Mouse (Mus musculus) midbrain, embryonic 12.5 days (tissue): ENCODE results near the gene Fer1l5. TPM values are rescaled to one million over a fixed set of nuclear protein-coding genes. Genes with fewer than 3 reads are reported as not detected.

Experiments
- ATAC-seq: fragments of 200-750 bp; cut with Nextera tagmentation; 2 replicates; pipeline ENCODE4 v1.8.0; 2017; ENCODE audit warnings: low read depth, moderate TSS enrichment, moderate library complexity; ENCODE audit not compliant: low FRiP score
- H3K27ac ChIP-seq: fragments of 300-500 bp; sonication (generic); replicated peaks from 2 replicates; pipeline ENCODE4 v1.5.1; 2016; ENCODE audit warnings: mild to moderate bottlenecking
- H3K27me3 ChIP-seq: fragments of 300-500 bp; sonication (generic); 2 replicates; pipeline ENCODE4 v1.6.1; 2016; ENCODE audit warnings: mild to moderate bottlenecking
- H3K36me3 ChIP-seq: fragments of 300-500 bp; sonication (generic); 2 replicates; pipeline ENCODE4 v1.6.1; 2016
- H3K4me1 ChIP-seq: fragments of 300-500 bp; sonication (generic); 2 replicates; pipeline ENCODE4 v1.6.1; 2016
- H3K4me2 ChIP-seq: fragments of 300-500 bp; sonication (generic); replicated peaks from 2 replicates; pipeline ENCODE4 v1.6.1; 2016; ENCODE audit warnings: mild to moderate bottlenecking, moderate library complexity
- H3K4me3 ChIP-seq: fragments of 300-500 bp; sonication (generic); 2 replicates; pipeline ENCODE4 v1.5.1; 2016; ENCODE audit warnings: mild to moderate bottlenecking
- H3K9ac ChIP-seq: fragments of 300-500 bp; sonication (generic); replicated peaks from 2 replicates; pipeline ENCODE4 v1.6.1; 2016; ENCODE audit warnings: mild to moderate bottlenecking, moderate library complexity
- H3K9me3 ChIP-seq: fragments of 300-500 bp; sonication (generic); 2 replicates; pipeline ENCODE4 v1.6.1; 2016; ENCODE audit warnings: mild to moderate bottlenecking
- WGBS: fragments of 180-500 bp; shearing (Covaris S2); methylation state at CpG from one replicate; pipeline ENCODE4 v1.1.7; 2016; 5-methylcytosine and 5-hydroxymethylcytosine counted together
- polyA plus RNA-seq: library from polyadenylated mRNA; unstranded; fragments of >200 nt; fragmentation: Nextera tagmentation; extraction: Ambion mirVana; gene quantifications from 2 replicates; pipeline ENCODE4 v1.2.1, GENCODE M21; 2016

Gene Fer1l5
- polyA plus RNA-seq, 1 experiment from 2014 or later: 2.3 TPM

DNA sequence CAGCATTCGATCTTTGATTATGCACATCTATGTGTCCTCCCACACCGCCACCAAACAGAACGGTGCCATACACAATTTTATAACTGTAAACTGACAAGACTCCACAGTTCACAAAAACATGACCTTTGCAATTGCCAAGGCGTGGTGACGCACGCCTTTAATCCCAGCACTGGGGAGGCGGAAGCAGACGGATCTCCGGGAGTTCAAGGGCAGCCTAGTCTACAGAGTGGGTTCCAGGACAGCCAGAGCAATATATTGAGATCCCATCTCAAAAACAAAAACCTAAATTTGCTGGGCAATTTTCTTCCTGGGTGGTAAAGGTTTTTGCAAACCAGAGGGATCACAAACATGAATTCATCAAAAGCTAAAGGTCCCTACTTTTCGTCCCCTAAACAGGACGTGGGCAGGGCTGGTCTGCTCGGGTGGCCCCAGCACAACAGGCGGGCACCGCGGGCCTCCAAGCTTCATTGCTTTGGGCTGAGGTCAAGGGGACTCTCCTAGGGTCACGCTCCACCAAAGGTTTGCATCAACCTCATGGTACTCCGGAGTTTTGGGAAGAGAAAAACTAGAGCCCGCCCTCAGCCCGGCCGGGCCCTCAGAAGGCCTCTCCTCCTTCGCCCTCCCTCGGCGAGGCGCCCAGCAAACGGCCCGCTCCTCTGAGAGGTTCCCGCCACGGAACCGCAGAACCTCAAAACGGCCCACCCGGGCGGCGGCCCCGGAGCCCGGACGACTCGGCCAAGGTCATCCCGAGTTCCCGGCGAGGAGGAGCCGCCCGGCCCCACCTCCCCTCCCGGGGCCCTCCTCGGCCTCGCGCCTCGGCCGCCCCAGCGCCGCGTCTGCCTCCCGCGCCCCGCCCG lies 3.8 kb upstream of the Fer1l5 start:
- WGBS: 5% methylated on average over 51 of the region's 55 CpGs

GRCm38 (mm10) chr1:36368969-36369645 lies 3.0 kb upstream of the Fer1l5 start, which contains the start of gene Kansl3:
Kansl3 (minus strand) TSS chr1:36369181.
- peaks cover 12% of the 10 kb centered on the region for H3K36me3 ChIP-seq
- peak within 1 kb of the TSS; percentile 77 for H3K27ac ChIP-seq
- H3K27me3 ChIP-seq: no peaks in the 10 kb centered on the region; the same call in 1 of the 2 replicates
- H3K9me3 ChIP-seq: no peaks in the 10 kb centered on the region
- 4% methylated on average over 59 of the region's 61 CpGs for WGBS
- peaks cover 11% of the 10 kb centered on the region for H3K4me1 ChIP-seq
- ATAC-seq: peak; percentile 90
- peak within 1 kb of the TSS; percentile 86 for H3K4me3 ChIP-seq
- H3K4me2 ChIP-seq: peak within 1 kb of the TSS; percentile 65
- peak within 1 kb of the TSS; percentile 94 for H3K9ac ChIP-seq

More for the DNA sequence above, 3.8 kb upstream of the Fer1l5 start:
- H3K27me3 ChIP-seq: no peaks in the 10 kb centered on the region; the same call in 1 of the 2 replicates
- no peaks in the 10 kb centered on the region for H3K9me3 ChIP-seq
- peak overlapping the region; percentile 77 for H3K27ac ChIP-seq
- H3K9ac ChIP-seq: peak overlapping the region; percentile 94
- peak; percentile 87 for ATAC-seq
- H3K4me1 ChIP-seq: peaks cover 11% of the 10 kb centered on the region
- peaks cover 20% of the 10 kb centered on the region for H3K36me3 ChIP-seq
- H3K4me3 ChIP-seq: peak overlapping the region; percentile 86
- H3K4me2 ChIP-seq: peak overlapping the region; percentile 65

DNA sequence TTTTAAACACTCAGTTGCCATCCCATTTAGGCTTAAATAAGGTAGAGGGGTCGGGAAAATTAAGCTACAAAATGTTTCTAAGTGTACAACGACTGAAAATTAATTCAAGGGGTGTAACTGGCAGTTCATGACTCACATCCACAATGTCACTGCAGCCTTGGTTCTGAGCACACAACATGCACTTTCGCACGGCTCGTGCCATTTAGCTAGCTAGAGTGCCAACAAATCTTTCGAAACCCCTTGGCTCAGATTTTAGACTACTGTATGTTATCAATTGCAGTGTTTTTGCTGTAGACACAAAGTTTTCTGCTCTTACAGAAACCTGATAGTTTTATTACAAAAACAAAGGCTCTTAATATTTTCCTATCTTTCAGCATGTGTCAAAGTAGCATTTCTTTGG lies 1.2 kb upstream of the Fer1l5 start:
- peaks cover 11% of the 10 kb centered on the region for H3K4me1 ChIP-seq
- no peak for ATAC-seq
- H3K36me3 ChIP-seq: peaks cover 1% of the 10 kb centered on the region; the same call in 1 of the 2 replicates
- no peak overlapping the region for H3K4me3 ChIP-seq
- WGBS: 84% methylated on average over 6 of the region's 6 CpGs
- no peak overlapping the region for H3K4me2 ChIP-seq
- no peak overlapping the region for H3K27ac ChIP-seq
- no peak overlapping the region for H3K9ac ChIP-seq
- no peaks in the 10 kb centered on the region for H3K9me3 ChIP-seq
- H3K27me3 ChIP-seq: no peaks in the 10 kb centered on the region; the same call in 1 of the 2 replicates

- H3K4me1 ChIP-seq: no peaks in the 10 kb centered on the region
- no peak overlapping the region for H3K4me2 ChIP-seq
- WGBS: 79% methylated on average over 6 of the region's 6 CpGs
- H3K9ac ChIP-seq: no peak overlapping the region
- H3K27me3 ChIP-seq: no peaks in the 10 kb centered on the region
- no peaks in the 10 kb centered on the region for H3K9me3 ChIP-seq
- H3K27ac ChIP-seq: no peak overlapping the region
- H3K4me3 ChIP-seq: no peak overlapping the region
- no peaks in the 10 kb centered on the region for H3K36me3 ChIP-seq
- no peak for ATAC-seq
Measured at GRCm38 (mm10) chr1:36378880-36379279, 6.8 kb downstream of the Fer1l5 start.

- no peaks in the 10 kb centered on the region for H3K4me1 ChIP-seq
- no peak overlapping the region for H3K9ac ChIP-seq
- no peak overlapping the region for H3K27ac ChIP-seq
- ATAC-seq: no peak
- no peaks in the 10 kb centered on the region for H3K36me3 ChIP-seq
- no peaks in the 10 kb centered on the region for H3K27me3 ChIP-seq
- H3K9me3 ChIP-seq: no peaks in the 10 kb centered on the region
- H3K4me3 ChIP-seq: no peak overlapping the region
- H3K4me2 ChIP-seq: no peak overlapping the region
- WGBS: 71% methylated on average over 4 of the region's 4 CpGs
Measured at GRCm38 (mm10) chr1:36379582-36379981, 7.5 kb downstream of the Fer1l5 start.

GRCm38 (mm10) chr1:36397041-36397440 lies 24.9 kb downstream of the Fer1l5 start:
- WGBS: 32% methylated on average over 6 of the region's 6 CpGs

DNA sequence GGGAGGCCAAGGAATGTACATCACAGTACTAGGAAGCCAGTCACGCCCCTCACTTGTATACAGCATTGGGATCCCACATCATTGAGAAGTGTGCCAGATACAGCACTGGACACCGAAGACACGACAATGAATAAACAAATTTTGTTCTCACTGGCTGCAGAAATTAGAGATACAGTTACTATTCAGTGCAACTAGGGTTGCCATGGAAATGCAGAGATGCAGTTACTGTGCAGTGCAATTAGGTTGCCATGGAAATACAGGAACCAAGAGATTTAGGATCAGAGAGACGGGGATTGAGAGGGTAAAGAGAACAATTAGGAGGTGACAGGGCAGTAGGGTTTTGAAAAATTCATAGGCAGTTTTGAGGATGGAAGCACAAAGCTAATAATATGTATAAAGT lies 29.4 kb downstream of the Fer1l5 start:
- WGBS: 65% methylated on average over 4 of the region's 4 CpGs
- Histone ChIP-seq H3K4me2 (no peak overlapping the region), H3K27ac (no peak overlapping the region), H3K4me3 (no peak overlapping the region), H3K9me3 (no peaks in the 10 kb centered on the region), H3K4me1 (peaks cover 11% of the 10 kb centered on the region), H3K27me3 (peaks cover 3% of the 10 kb centered on the region; the same call in 1 of the 2 replicates), H3K36me3 (no peaks in the 10 kb centered on the region), H3K9ac (no peak overlapping the region)
- peak; percentile 56 for ATAC-seq

More at GRCm38 (mm10) chr1:36397041-36397440, 24.9 kb downstream of the Fer1l5 start:
- Histone ChIP-seq H3K36me3 (no peaks in the 10 kb centered on the region), H3K4me1 (peaks cover 11% of the 10 kb centered on the region), H3K9me3 (no peaks in the 10 kb centered on the region), H3K27ac (no peak overlapping the region), H3K4me2 (no peak overlapping the region), H3K4me3 (no peak overlapping the region), H3K27me3 (no peaks in the 10 kb centered on the region), H3K9ac (no peak overlapping the region)
- no peak for ATAC-seq

- no peak for ATAC-seq
- no peaks in the 10 kb centered on the region for H3K9me3 ChIP-seq
- WGBS: 83% methylated on average over 6 of the region's 6 CpGs
- no peak overlapping the region for H3K4me3 ChIP-seq
- H3K27ac ChIP-seq: no peak overlapping the region
- H3K9ac ChIP-seq: no peak overlapping the region
- peaks cover 3% of the 10 kb centered on the region; the same call in 1 of the 2 replicates for H3K27me3 ChIP-seq
- peaks cover 11% of the 10 kb centered on the region for H3K4me1 ChIP-seq
- H3K36me3 ChIP-seq: no peaks in the 10 kb centered on the region
- no peak overlapping the region for H3K4me2 ChIP-seq
Measured at GRCm38 (mm10) chr1:36404531-36404930, 32.4 kb downstream of the Fer1l5 start.

GRCm38 (mm10) chr1:36429511-36429910 lies 57.4 kb downstream of the Fer1l5 start:
- Histone ChIP-seq H3K9me3 (no peaks in the 10 kb centered on the region), H3K4me3 (no peak overlapping the region), H3K4me1 (no peaks in the 10 kb centered on the region), H3K9ac (no peak overlapping the region), H3K4me2 (no peak overlapping the region), H3K27ac (no peak overlapping the region), H3K36me3 (peaks cover 93% of the 10 kb centered on the region), H3K27me3 (no peaks in the 10 kb centered on the region)
- no peak for ATAC-seq
- 87% methylated on average over 2 of the region's 2 CpGs for WGBS

- no peak overlapping the region for H3K9ac ChIP-seq
- WGBS: 88% methylated on average over 4 of the region's 4 CpGs
- no peaks in the 10 kb centered on the region for H3K9me3 ChIP-seq
- no peak for ATAC-seq
- no peaks in the 10 kb centered on the region for H3K4me1 ChIP-seq
- H3K27ac ChIP-seq: no peak overlapping the region
- no peaks in the 10 kb centered on the region for H3K27me3 ChIP-seq
- no peak overlapping the region for H3K4me2 ChIP-seq
- H3K4me3 ChIP-seq: no peak overlapping the region
- peaks cover 92% of the 10 kb centered on the region for H3K36me3 ChIP-seq
Measured at GRCm38 (mm10) chr1:36432999-36433398, 60.9 kb downstream of the Fer1l5 start.

- Histone ChIP-seq H3K9ac (no peak overlapping the region), H3K4me2 (no peak overlapping the region), H3K27me3 (no peaks in the 10 kb centered on the region), H3K27ac (no peak overlapping the region), H3K36me3 (peaks cover 92% of the 10 kb centered on the region), H3K4me1 (no peaks in the 10 kb centered on the region), H3K4me3 (no peak overlapping the region), H3K9me3 (no peaks in the 10 kb centered on the region)
- WGBS: 90% methylated on average over 3 of the region's 3 CpGs
- ATAC-seq: no peak
Measured at GRCm38 (mm10) chr1:36433616-36434015, 61.5 kb downstream of the Fer1l5 start.

DNA sequence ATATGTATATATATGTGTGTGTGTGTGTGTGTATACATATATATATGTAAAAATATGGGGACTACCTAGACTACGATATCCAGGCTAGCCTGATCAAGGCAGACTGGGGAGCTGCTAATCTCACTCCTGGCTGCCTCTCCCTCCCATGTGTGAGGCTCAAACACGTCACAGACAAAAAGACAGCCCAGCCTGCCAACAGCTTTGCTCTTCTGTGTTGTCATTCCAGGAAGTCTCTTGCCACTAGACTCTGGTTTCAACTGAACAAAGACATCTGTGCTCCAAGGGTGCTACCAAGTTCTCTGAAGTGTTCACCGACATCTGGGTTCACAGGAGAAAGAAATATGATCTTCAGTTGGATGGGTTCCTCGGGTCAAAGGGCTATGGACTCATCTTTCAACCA lies 63.0 kb downstream of the Fer1l5 start:
- no peak overlapping the region for H3K27ac ChIP-seq
- H3K9me3 ChIP-seq: no peaks in the 10 kb centered on the region
- 82% methylated on average over 4 of the region's 4 CpGs for WGBS
- H3K4me1 ChIP-seq: no peaks in the 10 kb centered on the region
- H3K9ac ChIP-seq: no peak overlapping the region
- no peak overlapping the region for H3K4me2 ChIP-seq
- H3K36me3 ChIP-seq: peaks cover 92% of the 10 kb centered on the region
- no peak overlapping the region for H3K4me3 ChIP-seq
- no peak for ATAC-seq
- no peaks in the 10 kb centered on the region for H3K27me3 ChIP-seq
